Mouse (Mus musculus) intestine, embryonic 14.5 days (tissue): Measurements from ENCODE around the gene Gmnc. TPM values are rescaled to one million over a fixed set of nuclear protein-coding genes. Genes with fewer than 3 reads are reported as not detected.

ENCODE experiments used
- ATAC-seq: fragments of 200-750 bp; cut with Nextera tagmentation; replicated peaks from 2 replicates; pipeline ENCODE4 v1.8.0; 2017; ENCODE audit warnings: low read depth, moderate number of reproducible peaks, moderate TSS enrichment, moderate library complexity; ENCODE audit not compliant: low FRiP score, low TSS enrichment
- DNase-seq: peaks from one replicate; pipeline ENCODE4 v3.0.0-alpha.2; 2018; ENCODE audit warnings: low spot score
- H3K27ac ChIP-seq: fragments of 300-500 bp; sonication (generic); 2 replicates; pipeline ENCODE4 v1.5.1; 2014; ENCODE audit warnings: low read depth, mild to moderate bottlenecking, control low read depth
- H3K27me3 ChIP-seq: fragments of 300-500 bp; sonication (generic); replicated peaks from 2 replicates; pipeline ENCODE4 v1.6.1; 2014; ENCODE audit warnings: low read length, control low read depth; ENCODE audit not compliant: control insufficient read depth, insufficient read depth
- H3K36me3 ChIP-seq: fragments of 300-500 bp; sonication (generic); 2 replicates; pipeline ENCODE4 v1.6.1; 2014; ENCODE audit warnings: low read length, control low read depth; ENCODE audit not compliant: control insufficient read depth, insufficient read depth
- H3K4me1 ChIP-seq: fragments of 300-500 bp; sonication (generic); replicated peaks from 2 replicates; pipeline ENCODE4 v1.6.1; 2014; ENCODE audit warnings: low read length, control low read depth, mixed read lengths; ENCODE audit not compliant: control insufficient read depth, insufficient read depth
- H3K4me2 ChIP-seq: fragments of 300-500 bp; sonication (generic); 2 replicates; pipeline ENCODE4 v1.6.1; 2014; ENCODE audit warnings: low read length
- H3K4me3 ChIP-seq: fragments of 300-500 bp; sonication (generic); 2 replicates; pipeline ENCODE4 v1.5.1; 2014; ENCODE audit warnings: low read depth, low read length, control low read depth, mixed read lengths
- H3K9ac ChIP-seq: fragments of 300-500 bp; sonication (generic); 2 replicates; pipeline ENCODE4 v1.6.1; 2014; ENCODE audit warnings: mild to moderate bottlenecking, low read length
- H3K9me3 ChIP-seq: fragments of 300-500 bp; sonication (generic); 2 replicates; pipeline ENCODE4 v1.6.1; 2016; ENCODE audit warnings: low read length, control low read depth; ENCODE audit not compliant: control insufficient read depth
- WGBS: fragments of 180-500 bp; shearing (Covaris S2); extraction: QIAGEN DNeasy Blood & Tissue Kit; methylation state at CpG from one replicate; pipeline ENCODE4 v1.1.7; 2014; 5-methylcytosine and 5-hydroxymethylcytosine counted together
- polyA plus RNA-seq: library from polyadenylated mRNA; unstranded; fragments of >200 nt; fragmentation: Nextera tagmentation; extraction: Ambion mirVana; gene quantifications from 2 replicates; pipeline ENCODE4 v1.2.1, GENCODE M21; 2014

Gene Gmnc
- not detected in 2 replicates for polyA plus RNA-seq

DNA sequence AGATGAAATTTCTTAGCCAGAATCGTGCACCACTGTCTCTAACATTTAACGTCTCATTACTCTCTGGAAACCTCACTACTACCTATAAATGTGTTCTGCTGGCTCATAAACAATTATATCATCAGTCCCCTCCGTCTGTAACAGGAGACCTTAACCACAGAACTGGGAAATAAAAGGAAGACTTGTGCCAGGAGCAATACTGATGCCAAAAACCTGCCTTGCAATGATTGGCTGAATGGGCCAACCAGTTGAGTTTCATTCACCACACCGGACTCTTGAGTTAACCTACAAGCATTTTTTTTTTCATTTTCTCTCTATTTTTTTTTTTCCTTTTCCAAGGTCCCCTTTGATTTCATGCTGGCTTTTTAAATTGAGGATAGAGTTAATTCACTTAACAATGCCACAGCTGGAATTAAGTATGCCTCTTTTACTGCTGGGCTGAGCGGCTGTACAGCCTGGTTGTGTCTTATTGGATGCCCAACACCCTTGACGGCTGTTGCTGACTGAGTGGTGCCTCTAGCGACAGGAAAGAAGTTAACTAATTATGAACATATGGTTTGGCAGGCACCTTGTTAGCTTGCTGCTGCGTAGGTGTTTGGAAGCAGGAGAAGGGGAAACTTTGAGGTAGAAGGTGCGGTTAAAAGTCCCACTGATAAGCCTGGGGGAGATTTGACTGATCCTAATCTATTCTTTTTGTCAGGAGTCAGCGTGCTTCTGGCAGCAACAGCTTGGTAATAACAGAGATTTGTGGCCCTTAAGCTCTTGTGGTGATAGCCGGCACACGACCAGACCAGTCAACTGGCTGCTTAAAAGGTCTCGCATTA, at the start of gene Gmnc:
Gene Gmnc (minus strand): TSS at position 176 of the 824 bp plus-strand sequence.
- Histone ChIP-seq H3K36me3 (no peaks in the 10 kb centered on the region), H3K9me3 (no peaks in the 10 kb centered on the region), H3K4me1 (no peaks in the 10 kb centered on the region), H3K4me2 (no peak within 1 kb of the TSS), H3K27me3 (no peaks in the 10 kb centered on the region), H3K27ac (no peak within 1 kb of the TSS), H3K4me3 (no peak within 1 kb of the TSS), H3K9ac (no peak within 1 kb of the TSS)
- ATAC-seq (no peak), DNase-seq (no peak)
- WGBS: 56% methylated on average over 13 of the region's 13 CpGs

DNA sequence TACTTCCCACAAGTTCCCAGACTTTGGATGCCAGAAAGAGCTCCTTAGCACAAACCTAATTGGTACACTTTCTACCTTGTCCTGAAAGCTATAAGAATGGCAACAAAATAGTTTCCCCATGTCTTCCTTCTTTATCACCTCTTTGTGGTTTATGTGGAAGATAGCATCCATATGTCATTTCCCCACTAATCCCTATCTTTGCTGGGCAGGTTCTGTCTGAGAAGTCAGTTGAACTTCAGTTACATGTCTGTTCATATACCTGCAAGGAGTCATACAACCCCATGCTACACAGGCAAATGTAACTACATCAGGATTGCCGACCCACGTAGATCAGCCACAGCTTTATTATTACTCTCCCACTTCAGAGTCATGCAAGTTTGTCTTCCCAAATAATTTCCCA, 35.8 kb upstream of the Gmnc start:
- Histone ChIP-seq H3K36me3 (no peaks in the 10 kb centered on the region), H3K4me2 (no peak overlapping the region), H3K9me3 (no peaks in the 10 kb centered on the region), H3K4me1 (no peaks in the 10 kb centered on the region), H3K4me3 (no peak overlapping the region), H3K27me3 (no peaks in the 10 kb centered on the region), H3K9ac (no peak overlapping the region), H3K27ac (no peak overlapping the region)
- DNase-seq: no peak
- 91% methylated on average over 2 of the region's 2 CpGs for WGBS
- ATAC-seq: no peak

DNA sequence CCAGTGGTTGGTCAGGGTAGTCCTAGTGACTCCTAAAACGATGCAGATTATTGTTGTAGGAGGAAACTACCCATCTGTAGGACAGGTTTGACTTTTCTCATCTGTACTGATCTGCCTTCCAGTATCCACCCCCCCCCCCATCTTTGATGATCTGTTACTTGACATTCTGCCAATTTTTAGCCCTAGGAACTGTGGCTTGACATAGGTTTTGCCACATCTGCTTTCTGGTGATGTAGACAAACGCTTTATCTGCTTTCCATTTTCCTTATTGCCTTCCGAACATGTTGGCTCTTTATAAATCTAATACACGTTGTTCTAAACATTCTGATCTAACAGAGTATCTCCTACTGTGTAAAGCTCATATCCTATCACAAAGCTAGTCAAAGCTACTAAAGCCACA, 34.8 kb upstream of the Gmnc start:
- Histone ChIP-seq H3K4me2 (no peak overlapping the region), H3K4me3 (no peak overlapping the region), H3K36me3 (no peaks in the 10 kb centered on the region), H3K9me3 (no peaks in the 10 kb centered on the region), H3K9ac (no peak overlapping the region), H3K4me1 (no peaks in the 10 kb centered on the region), H3K27me3 (no peaks in the 10 kb centered on the region), H3K27ac (no peak overlapping the region)
- ATAC-seq (no peak), DNase-seq (no peak)
- 89% methylated on average over 4 of the region's 4 CpGs for WGBS

DNA sequence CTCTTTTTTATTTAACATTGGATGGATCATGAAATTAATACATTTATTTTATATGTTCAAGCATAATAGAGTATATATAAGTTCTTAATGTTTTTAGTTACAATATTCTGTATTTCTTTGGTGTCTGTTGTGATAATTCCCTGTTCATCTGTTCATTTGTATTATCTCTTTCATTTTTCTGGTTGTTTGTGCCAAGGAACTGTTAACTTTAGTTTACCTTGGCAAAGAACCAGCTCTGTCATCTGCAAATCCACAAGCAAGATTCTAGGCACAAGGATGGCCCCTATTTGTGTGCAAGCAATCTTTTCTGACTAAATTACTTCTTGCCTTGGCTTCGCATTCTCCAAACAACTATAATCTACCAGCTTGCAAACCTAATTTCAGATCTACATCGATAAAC, 31.3 kb upstream of the Gmnc start:
- H3K4me1 ChIP-seq: no peaks in the 10 kb centered on the region
- H3K4me2 ChIP-seq: no peak overlapping the region
- no peak overlapping the region for H3K4me3 ChIP-seq
- WGBS: 91% methylated on average over 2 of the region's 2 CpGs
- no peak for DNase-seq
- no peaks in the 10 kb centered on the region for H3K36me3 ChIP-seq
- no peaks in the 10 kb centered on the region for H3K27me3 ChIP-seq
- H3K27ac ChIP-seq: no peak overlapping the region
- no peak for ATAC-seq
- H3K9me3 ChIP-seq: no peaks in the 10 kb centered on the region
- no peak overlapping the region for H3K9ac ChIP-seq

DNA sequence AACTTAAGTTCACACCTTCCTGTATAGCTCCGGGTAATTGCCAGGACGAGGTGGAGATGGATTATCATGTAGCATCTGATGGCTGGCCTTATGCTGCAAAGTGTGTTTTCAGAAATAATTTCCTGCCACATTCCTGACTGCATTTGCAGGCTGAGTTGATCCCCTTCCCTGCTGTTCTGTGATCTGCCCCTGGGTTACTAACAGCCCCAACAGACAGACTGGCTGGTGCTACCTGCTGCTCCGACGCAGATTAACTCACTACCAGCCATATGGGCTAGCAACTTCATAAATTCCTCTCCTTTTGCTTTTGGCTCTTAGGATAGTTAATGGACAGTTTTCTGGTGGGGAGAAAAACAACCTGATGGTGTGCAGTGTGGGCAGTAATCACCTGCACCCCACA, 25.9 kb upstream of the Gmnc start:
- no peaks in the 10 kb centered on the region for H3K4me1 ChIP-seq
- H3K9me3 ChIP-seq: no peaks in the 10 kb centered on the region
- no peaks in the 10 kb centered on the region for H3K36me3 ChIP-seq
- H3K27ac ChIP-seq: no peak overlapping the region
- 50% methylated on average over 4 of the region's 4 CpGs for whole genome bisulfite sequencing
- H3K27me3 ChIP-seq: no peaks in the 10 kb centered on the region
- ATAC-seq: no peak
- H3K4me3 ChIP-seq: no peak overlapping the region
- no peak overlapping the region for H3K4me2 ChIP-seq
- H3K9ac ChIP-seq: no peak overlapping the region
- no peak for DNase-seq

DNA sequence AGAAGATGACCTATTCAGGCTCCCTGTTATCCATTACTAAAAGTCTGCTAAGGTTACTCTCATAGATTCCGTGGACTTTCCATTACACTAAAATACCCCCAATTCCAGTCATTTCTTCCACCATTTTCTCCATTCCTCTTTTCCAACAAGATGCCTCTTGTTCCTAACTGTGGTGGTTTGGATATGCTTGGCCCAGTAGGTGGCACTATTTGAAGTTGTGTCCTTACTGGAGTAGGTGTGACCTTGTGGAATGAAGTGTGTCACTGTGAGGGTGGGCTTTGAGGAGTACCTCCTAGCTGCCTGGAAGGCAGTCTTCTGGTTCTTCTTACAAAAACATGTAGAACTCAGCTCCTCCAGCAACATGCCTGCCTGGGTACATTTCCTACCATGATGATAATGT, 11.3 kb upstream of the Gmnc start:
- Histone ChIP-seq H3K4me3 (no peak overlapping the region), H3K27ac (no peak overlapping the region), H3K4me1 (no peaks in the 10 kb centered on the region), H3K27me3 (no peaks in the 10 kb centered on the region), H3K9me3 (no peaks in the 10 kb centered on the region), H3K4me2 (no peak overlapping the region), H3K36me3 (no peaks in the 10 kb centered on the region), H3K9ac (no peak overlapping the region)
- WGBS: 92% methylated on average over 1 of the region's 1 CpGs
- no peak for DNase-seq
- ATAC-seq: no peak

DNA sequence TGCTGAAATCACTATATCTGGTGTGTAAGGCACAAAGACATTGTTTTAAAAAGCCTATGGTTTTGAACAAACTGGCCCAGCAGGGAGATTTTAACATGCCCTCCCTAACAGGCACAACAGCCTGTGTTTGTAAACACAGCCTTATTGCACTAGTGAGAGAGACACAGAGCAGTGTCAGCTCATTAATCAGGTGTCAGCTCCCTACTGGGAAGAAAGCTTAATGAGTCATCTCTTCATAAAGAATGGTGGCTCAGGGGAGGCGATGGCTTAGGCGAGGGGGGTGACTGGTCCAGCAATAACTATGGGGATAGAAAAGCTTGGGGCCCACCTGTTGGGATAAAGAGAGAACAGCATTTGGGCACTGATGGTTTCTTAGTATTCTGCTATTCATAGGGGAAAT, 8.1 kb upstream of the Gmnc start:
- Histone ChIP-seq H3K9me3 (no peaks in the 10 kb centered on the region), H3K9ac (no peak overlapping the region), H3K27me3 (no peaks in the 10 kb centered on the region), H3K4me1 (no peaks in the 10 kb centered on the region), H3K4me3 (no peak overlapping the region), H3K4me2 (no peak overlapping the region), H3K36me3 (no peaks in the 10 kb centered on the region), H3K27ac (no peak overlapping the region)
- ATAC-seq (no peak), DNase-seq (no peak)
- 14% methylated on average over 2 of the region's 2 CpGs for WGBS

DNA sequence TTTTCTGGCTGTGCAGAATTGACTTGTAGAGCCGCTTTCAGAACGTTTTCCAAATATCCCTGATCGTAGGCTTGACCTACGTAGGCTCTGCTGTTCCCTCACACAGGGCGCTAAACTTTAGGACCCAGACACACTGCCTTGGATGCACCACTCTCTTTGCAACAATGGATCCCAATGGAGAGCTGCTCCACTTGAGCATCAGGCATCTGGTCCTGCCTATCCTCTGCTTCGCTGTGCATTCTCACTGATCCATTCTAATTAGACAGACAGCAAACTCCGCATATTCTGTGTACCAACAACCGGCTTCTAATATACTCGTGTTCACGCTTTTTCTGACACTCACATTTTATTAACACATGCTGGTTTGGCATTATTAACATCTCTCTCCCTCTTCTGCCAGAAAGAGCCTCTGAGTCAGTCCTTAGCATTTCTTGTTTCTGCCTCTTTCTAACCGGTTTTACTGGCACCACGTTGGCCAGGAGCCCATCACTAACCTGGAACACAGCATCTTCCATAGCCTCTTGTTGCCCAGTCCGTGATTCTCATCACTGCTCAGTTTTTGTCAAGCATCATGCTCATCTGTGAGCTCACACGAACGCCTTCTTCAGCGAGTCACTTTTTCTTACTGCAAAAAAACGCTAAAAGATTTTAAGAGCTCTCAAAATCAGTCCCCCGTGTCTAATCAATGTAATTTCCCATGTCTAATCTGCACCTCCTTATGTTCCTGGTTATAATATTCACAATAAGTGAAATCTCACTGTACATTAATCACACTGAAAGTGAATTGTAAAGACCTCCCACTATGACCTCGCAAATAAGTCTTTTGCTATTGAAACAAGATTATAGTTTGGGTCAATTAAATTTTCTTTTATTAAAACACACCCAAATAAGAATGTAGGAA, 1.8 kb downstream of the Gmnc start:
- ATAC-seq (no peak), DNase-seq (no peak)
- no peaks in the 10 kb centered on the region for H3K9me3 ChIP-seq
- WGBS: 81% methylated on average over 19 of the region's 19 CpGs
- H3K36me3 ChIP-seq: no peaks in the 10 kb centered on the region
- no peaks in the 10 kb centered on the region for H3K4me1 ChIP-seq
- H3K27me3 ChIP-seq: no peaks in the 10 kb centered on the region
- H3K4me2 ChIP-seq: no peak overlapping the region
- H3K27ac ChIP-seq: no peak overlapping the region
- no peak overlapping the region for H3K9ac ChIP-seq
- no peak overlapping the region for H3K4me3 ChIP-seq
